Mouse (Mus musculus) macrophage (primary cell): ENCODE measurements around the gene Slc16a4. TPM values are rescaled to one million over a fixed set of nuclear protein-coding genes. Genes with fewer than 3 reads are reported as not detected.

Source experiments
- H3K27ac ChIP-seq: fragments of 350-480 bp; formaldehyde crosslinking; 2 replicates; pipeline ENCODE4 v1.9.0; 2021
- H3K36me3 ChIP-seq: fragments of 350-480 bp; formaldehyde crosslinking; 2 replicates; pipeline ENCODE4 v1.9.0; 2021; ENCODE audit errors: inconsistent target
- H3K4me3 ChIP-seq: fragments of 350-480 bp; formaldehyde crosslinking; 2 replicates; pipeline ENCODE4 v1.9.0; 2021; ENCODE audit errors: inconsistent target
- H3K79me2 ChIP-seq: fragments of 350-480 bp; formaldehyde crosslinking; 2 replicates; pipeline ENCODE4 v1.9.0; 2021; ENCODE audit errors: inconsistent target
- WGBS: methylation state at CpG from one replicate; pipeline ENCODE4 v1.1.7; 2026; ENCODE audit warnings: inconsistent platforms; ENCODE audit not compliant: missing documents; 5-methylcytosine and 5-hydroxymethylcytosine counted together
- polyA plus RNA-seq: library from polyadenylated mRNA; stranded (reverse); fragments of 250-400 nt; gene quantifications from 3 replicates; pipeline ENCODE4 v1.2.4, GENCODE M21; 2018; ENCODE audit warnings: inconsistent platforms

Gene Slc16a4
- polyA plus RNA-seq, 1 experiment from 2014 or later, result not detected

DNA sequence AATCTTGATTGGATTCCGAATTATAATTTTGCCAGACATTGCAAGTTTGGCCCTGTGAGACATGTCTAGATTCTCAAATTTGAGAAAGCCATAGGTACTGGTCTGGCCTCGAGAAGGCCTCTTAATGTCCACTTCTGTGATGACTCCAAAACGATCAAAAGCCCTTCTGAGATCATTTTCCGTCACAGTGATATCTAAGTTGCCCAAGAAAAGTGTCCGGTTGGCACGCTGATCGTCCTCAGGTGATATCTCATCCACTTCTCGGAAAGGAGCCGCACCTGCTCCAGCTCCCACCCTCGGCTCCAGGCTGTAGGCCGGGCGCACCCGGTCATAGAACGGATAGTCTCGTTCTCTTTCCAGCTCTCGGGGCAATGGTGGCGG lies 40.7 kb downstream of the Slc16a4 start:
- H3K79me2 ChIP-seq, result peaks cover 61% of the 10 kb centered on the region
- H3K36me3 ChIP-seq, result 0 out of 2 replicates have a peak, but pooled peaks cover 7% of the 10 kb centered on the region
- H3K27ac ChIP-seq, result peak overlapping the region; percentile 91; the same call in 1 of the 2 replicates
- H3K4me3 ChIP-seq, result peak overlapping the region; percentile 50
- WGBS, result 44% methylated on average over 17 of the region's 17 CpGs

GRCm38 (mm10) chr3:107332127-107332959 lies 41.3 kb downstream of the Slc16a4 start:
- WGBS, result under 1% methylated on average over 75 of the region's 75 CpGs

DNA sequence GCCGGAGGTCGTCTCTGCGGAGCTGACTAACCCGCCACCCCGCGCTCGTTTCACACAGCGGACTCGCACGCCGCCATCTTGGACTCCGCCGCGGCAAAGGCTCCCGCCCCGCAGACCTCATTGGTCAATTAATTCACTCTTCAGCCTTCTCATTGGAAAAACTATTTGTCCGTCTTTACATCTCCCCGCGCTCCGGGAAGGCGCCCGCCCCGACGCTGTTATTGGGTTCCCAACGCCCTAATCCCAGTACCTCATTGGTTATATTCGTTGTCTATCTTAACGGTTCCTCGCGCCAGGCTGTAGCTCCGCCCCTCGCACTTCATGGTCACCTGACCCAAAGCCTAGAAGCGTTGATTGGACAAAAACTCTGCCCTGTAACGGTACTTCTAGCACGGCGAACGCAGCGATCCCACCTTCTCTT lies 41.9 kb downstream of the Slc16a4 start:
- WGBS, result 0% methylated on average over 34 of the region's 37 CpGs
- peak overlapping the region; percentile 91 for H3K27ac ChIP-seq
- peaks cover 48% of the 10 kb centered on the region for H3K79me2 ChIP-seq
- 0 out of 2 replicates have a peak, but pooled peaks cover 7% of the 10 kb centered on the region for H3K36me3 ChIP-seq
- peak overlapping the region; percentile 50 for H3K4me3 ChIP-seq

More at GRCm38 (mm10) chr3:107332127-107332959, 41.3 kb downstream of the Slc16a4 start:
- Histone ChIP-seq H3K27ac (peak overlapping the region; percentile 91), H3K4me3 (peak overlapping the region; percentile 50), H3K36me3 (0 out of 2 replicates have a peak, but pooled peaks cover 7% of the 10 kb centered on the region), H3K79me2 (peaks cover 55% of the 10 kb centered on the region)

DNA sequence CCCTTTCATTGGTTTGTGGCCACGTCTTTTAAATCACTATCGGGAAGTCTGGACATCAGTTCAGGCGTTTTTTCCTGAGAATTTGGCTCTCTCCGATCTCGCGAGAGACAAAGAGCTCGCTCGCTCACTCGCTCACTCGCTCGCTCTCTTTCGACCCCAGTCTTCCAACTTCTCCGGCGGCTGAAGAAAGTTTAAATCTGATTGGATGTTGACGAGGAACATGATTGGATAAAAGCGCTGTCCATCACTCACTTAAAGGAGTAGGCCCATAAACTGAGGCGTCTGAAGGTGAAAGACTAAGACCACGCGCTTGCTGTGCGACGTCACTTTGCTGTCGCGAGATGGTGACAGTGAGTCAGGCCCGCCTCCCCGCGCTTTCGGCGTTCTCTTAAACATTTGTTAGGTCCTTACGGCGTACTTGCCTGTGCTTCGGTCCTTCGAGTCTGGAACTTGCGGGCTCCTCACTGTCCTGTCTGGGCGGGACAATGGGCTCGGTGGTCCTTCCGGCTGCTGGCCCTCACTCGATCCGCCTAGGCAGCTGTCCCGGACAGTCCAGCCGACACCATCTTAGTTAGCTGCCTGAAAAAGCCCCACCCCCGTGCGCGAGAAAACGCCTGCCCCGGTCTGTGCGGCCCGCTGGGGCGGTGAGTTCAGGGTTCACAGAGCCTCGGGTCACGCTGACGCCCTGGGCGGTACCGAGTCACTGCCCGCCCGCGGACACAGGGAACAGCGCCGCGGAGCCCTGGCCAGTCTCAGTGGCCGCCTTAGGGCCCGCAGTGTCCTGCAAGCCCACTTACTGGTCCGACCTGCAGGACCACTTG lies 42.6 kb downstream of the Slc16a4 start, which contains the start of gene Rbm15:
Rbm15 (minus strand) TSS at position 293 of the 821 bp plus-strand sequence.
- Histone ChIP-seq H3K4me3 (peak within 1 kb of the TSS; percentile 50), H3K36me3 (0 out of 2 replicates have a peak, but pooled peaks cover 7% of the 10 kb centered on the region), H3K79me2 (peaks cover 42% of the 10 kb centered on the region), H3K27ac (peak within 1 kb of the TSS; percentile 91)
- 0% methylated on average over 61 of the region's 62 CpGs for WGBS

DNA sequence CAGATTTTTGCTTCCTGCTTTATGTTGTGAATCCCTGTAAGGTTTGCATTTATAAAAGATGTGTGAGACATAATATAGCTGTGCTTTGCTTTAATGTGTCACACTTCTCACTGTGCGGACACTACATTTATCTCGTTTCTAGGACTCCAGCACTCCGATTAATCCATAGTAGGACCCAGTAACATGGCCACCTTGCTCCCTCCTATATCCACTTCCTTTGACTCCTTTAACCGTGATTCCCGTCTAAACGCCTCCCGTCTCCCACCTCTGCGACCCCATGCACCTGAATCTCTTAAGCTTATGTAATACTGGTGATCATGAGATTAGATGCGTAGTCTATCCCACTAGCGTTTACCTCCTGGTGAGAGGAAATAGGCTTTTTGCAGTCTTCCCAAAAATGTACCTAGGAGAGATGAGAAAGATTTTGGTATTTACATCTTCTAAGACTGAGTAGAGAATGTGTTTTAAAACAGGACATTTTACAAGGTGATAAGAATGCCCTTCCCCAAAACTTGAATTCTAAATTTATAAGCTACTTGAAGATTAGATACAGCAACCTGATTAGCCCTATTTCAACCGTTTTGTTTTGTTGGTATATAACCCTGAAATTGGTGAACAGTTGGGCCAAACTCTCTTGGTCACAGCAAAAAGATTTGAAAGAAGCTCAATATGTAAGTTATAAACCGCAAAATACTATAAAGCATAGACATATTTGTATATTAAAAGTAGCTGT lies 43.3 kb downstream of the Slc16a4 start:
- H3K4me3 ChIP-seq, result peak overlapping the region; percentile 50
- WGBS, result 14% methylated on average over 12 of the region's 12 CpGs
- peaks cover 34% of the 10 kb centered on the region for H3K79me2 ChIP-seq
- H3K36me3 ChIP-seq, result 0 out of 2 replicates have a peak, but pooled peaks cover 7% of the 10 kb centered on the region
- peak overlapping the region; percentile 91 for H3K27ac ChIP-seq

GRCm38 (mm10) chr3:107343971-107344370 lies 52.9 kb downstream of the Slc16a4 start:
- H3K27ac ChIP-seq, result no peak overlapping the region
- 100% methylated on average over 1 of the region's 3 CpGs for WGBS
- H3K79me2 ChIP-seq, result no peaks in the 10 kb centered on the region
- H3K4me3 ChIP-seq, result no peak overlapping the region
- H3K36me3 ChIP-seq, result no peaks in the 10 kb centered on the region

DNA sequence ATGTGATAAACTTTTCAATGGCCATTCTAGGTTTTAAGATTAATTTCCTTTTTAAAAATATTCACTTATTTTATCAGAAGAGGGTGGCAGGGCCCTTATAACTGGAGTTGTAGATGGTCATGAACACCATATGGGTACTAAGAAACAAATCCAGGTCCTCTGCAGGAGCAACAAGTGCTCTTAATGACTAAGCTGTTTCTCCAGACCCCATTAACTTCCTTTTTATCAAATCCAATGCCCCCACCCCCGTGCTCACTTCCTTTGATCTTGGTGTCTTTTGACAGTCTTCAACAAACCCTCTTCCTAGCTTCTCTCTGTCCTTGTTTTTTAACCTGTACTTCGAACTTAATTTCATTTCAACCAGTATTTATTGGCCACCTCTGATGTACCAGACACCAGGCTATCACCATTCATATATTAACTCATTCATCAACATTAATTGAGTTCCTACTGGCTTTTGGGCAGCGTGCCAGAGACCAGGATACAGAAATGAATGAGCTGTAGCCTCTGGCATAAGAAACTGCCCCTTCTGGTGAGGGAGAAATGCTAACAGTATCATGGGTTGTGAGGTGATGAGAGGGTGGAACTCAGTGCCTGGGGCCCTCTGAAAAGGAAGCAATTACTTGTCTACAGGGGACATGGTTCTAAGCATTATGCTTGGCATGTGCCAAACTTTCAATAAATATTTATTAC lies 54.1 kb downstream of the Slc16a4 start:
- Histone ChIP-seq H3K36me3 (no peaks in the 10 kb centered on the region), H3K27ac (no peak overlapping the region), H3K79me2 (no peaks in the 10 kb centered on the region), H3K4me3 (no peak overlapping the region)
- WGBS, result 20% methylated on average over 3 of the region's 3 CpGs

GRCm38 (mm10) chr3:107349006-107349405 lies 58.0 kb downstream of the Slc16a4 start:
- H3K36me3 ChIP-seq, result no peaks in the 10 kb centered on the region
- 85% methylated on average over 3 of the region's 3 CpGs for WGBS
- H3K4me3 ChIP-seq, result no peak overlapping the region
- no peak overlapping the region for H3K27ac ChIP-seq
- H3K79me2 ChIP-seq, result no peaks in the 10 kb centered on the region

DNA sequence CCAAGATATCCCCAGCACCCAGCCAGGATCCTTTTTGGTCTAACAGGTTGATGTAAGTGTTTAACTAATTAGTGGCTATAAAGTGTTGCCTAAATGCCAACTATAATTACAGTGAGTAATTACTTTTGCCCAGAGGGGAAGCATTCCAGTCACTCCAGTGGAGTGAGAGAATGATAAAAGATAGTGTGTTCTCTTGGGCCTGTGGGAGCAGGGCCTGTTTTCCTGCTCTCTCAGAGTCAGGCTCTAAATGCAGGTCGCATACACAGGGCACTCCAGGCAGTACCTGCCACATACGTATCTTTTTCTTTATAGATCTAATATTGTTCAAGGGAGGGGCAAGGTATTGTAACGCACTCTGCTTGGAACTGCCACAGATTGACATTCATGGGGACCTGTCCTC lies 60.7 kb downstream of the Slc16a4 start:
- H3K4me3 ChIP-seq, result no peak overlapping the region
- H3K27ac ChIP-seq, result no peak overlapping the region
- H3K79me2 ChIP-seq, result no peaks in the 10 kb centered on the region
- no peaks in the 10 kb centered on the region for H3K36me3 ChIP-seq
- WGBS, result 100% methylated on average over 3 of the region's 3 CpGs

DNA sequence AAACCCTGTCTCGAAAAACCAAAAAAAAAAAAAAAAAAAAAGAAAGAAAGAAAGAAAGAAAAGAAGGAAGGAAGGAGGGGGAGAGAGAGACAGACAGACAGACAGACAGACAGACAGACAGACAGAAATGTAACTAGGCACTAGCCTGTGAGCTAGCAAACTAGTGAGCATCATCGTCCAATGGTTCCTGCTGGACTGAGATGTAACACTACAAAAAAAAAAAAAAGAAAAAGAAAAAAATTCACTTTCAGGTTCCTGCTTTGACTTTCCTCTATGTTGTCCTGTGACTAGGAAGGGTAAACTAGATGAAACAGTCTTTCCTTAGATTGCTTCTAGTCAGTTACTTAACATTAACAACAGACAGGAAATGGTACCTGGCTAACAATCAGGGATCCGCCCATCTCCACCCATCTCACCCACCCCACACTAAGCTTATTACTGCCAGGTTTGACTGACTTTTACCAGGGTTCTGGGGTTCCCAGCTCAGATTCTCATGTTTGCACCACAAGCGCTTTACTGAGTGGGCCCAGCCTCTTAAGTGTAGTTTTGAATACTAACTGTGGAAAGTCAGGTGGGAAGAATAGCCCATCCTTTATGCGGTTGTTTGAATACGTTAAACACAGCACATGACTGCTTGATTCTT lies 64.7 kb downstream of the Slc16a4 start:
- WGBS, result 83% methylated on average over 5 of the region's 6 CpGs
- H3K27ac ChIP-seq, result no peak overlapping the region
- H3K4me3 ChIP-seq, result no peak overlapping the region
- no peaks in the 10 kb centered on the region for H3K79me2 ChIP-seq
- no peaks in the 10 kb centered on the region for H3K36me3 ChIP-seq

DNA sequence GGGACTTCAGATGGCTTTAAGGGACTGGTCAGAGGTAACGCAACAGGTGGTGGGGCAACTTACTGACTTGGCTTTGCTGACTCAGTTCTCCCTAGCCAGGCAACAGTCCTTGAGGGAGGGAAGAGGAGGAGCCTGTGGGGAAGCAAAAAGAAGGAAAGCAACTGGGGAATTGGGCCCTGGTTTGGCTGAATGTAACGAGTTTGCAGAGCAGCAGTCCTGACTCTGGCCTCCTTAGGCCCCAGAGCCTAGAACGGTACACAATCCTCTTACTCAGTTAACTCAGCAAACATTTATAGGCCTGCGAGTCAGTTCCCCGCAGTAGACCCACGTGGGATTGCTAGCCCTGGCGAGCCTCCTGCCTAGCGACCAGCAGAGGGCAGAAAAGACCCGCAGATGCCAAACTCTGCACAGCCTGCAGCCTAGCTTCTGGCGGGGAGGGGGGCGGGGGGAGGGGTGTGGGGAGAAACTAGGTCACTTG lies 66.0 kb downstream of the Slc16a4 start:
- 2% methylated on average over 11 of the region's 11 CpGs for WGBS
- no peaks in the 10 kb centered on the region for H3K36me3 ChIP-seq
- no peak overlapping the region; the same call in 1 of the 2 replicates for H3K4me3 ChIP-seq
- H3K79me2 ChIP-seq, result no peaks in the 10 kb centered on the region
- no peak overlapping the region for H3K27ac ChIP-seq

DNA sequence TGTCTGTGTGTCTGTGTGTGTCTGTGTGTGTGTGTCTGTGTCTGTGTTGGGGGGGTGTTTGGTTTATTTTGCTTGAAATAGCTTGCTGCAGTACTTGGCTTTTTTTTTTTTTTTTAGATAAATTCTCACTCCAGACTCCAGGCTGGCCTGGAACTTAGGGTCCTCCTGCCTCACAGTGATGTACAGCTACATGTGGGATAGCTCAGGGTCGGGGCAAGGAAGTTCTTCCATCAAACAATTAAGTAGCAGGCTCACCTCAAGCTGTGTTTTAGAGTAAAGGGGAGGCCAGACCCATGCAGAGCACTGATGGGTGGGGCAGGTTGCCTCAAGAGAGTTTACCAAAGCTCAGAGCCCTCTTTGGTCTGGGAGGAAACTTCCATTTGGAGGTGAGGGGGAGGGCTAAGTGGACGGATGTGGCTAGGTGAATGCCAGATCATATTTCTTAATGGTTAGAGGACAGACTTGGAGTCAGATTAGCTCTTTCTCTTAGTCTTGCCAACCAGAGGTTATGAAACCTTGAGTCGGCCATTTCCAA lies 66.7 kb downstream of the Slc16a4 start:
- Histone ChIP-seq H3K79me2 (no peaks in the 10 kb centered on the region), H3K36me3 (no peaks in the 10 kb centered on the region), H3K27ac (no peak overlapping the region), H3K4me3 (no peak overlapping the region)
- 87% methylated on average over 3 of the region's 3 CpGs for WGBS

- H3K79me2 ChIP-seq, result no peaks in the 10 kb centered on the region
- H3K36me3 ChIP-seq, result no peaks in the 10 kb centered on the region
- H3K4me3 ChIP-seq, result no peak overlapping the region
- H3K27ac ChIP-seq, result no peak overlapping the region
- WGBS, result 70% methylated on average over 4 of the region's 4 CpGs
Observed at GRCm38 (mm10) chr3:107360341-107360740, 69.3 kb downstream of the Slc16a4 start.
